Mouse (Mus musculus): ENCODE measurements around the gene Zfp358. TPM values are rescaled to one million over a fixed set of nuclear protein-coding genes. Genes with fewer than 3 reads are reported as not detected.

The Zfp358 gene
- polyA plus RNA-seq, 1 experiment from 2014 or later, result 31.6 TPM

GRCm38 (mm10) chr8:3537666-3538065 is 44.7 kb downstream of the Zfp358 start:
- WGBS, result 95% methylated on average over 26 of the region's 26 CpGs
- peaks cover 19% of the 10 kb centered on the region for H3K36me3 ChIP-seq (ENCODE audit: insufficient read depth, low read length)
- H3K27me3 ChIP-seq (replicated peaks; ENCODE audit: insufficient read depth, low read length), result no peaks in the 10 kb centered on the region
- no peak overlapping the region for H3K9ac ChIP-seq (replicated peaks; ENCODE audit: low read depth)
- H3K27ac ChIP-seq (ENCODE audit: low read length), result no peak overlapping the region
- no peaks in the 10 kb centered on the region for H3K4me1 ChIP-seq (ENCODE audit: insufficient read depth, low read depth, low read length)
- DNase-seq (ENCODE audit: low spot score), result no peak
- H3K9me3 ChIP-seq (ENCODE audit: low read length), result no peaks in the 10 kb centered on the region
- no peak overlapping the region for H3K4me2 ChIP-seq (replicated peaks; ENCODE audit: low read depth, low read length)
- no peak for TF ChIP-seq CTCF (IDR thresholded peaks at IDR 0.05)
- no peak for TF ChIP-seq EP300 (IDR thresholded peaks at IDR 0.05)
- no peak overlapping the region for H3K4me3 ChIP-seq (ENCODE audit: low read depth, low read length)
- ATAC-seq, result no peak

GRCm38 (mm10) chr8:3539146-3539545 is 46.2 kb downstream of the Zfp358 start:
- H3K9ac ChIP-seq (replicated peaks; ENCODE audit: low read depth), result no peak overlapping the region
- H3K27ac ChIP-seq (ENCODE audit: low read length), result no peak overlapping the region
- H3K9me3 ChIP-seq (ENCODE audit: low read length), result no peaks in the 10 kb centered on the region
- no peak for ATAC-seq
- no peaks in the 10 kb centered on the region for H3K27me3 ChIP-seq (replicated peaks; ENCODE audit: insufficient read depth, low read length)
- WGBS, result 78% methylated on average over 7 of the region's 7 CpGs
- H3K4me1 ChIP-seq (ENCODE audit: insufficient read depth, low read depth, low read length), result no peaks in the 10 kb centered on the region
- peaks cover 26% of the 10 kb centered on the region for H3K36me3 ChIP-seq (ENCODE audit: insufficient read depth, low read length)
- no peak for DNase-seq (ENCODE audit: low spot score)
- TF ChIP-seq EP300 (IDR thresholded peaks at IDR 0.05), result no peak
- H3K4me2 ChIP-seq (replicated peaks; ENCODE audit: low read depth, low read length), result no peak overlapping the region
- no peak overlapping the region for H3K4me3 ChIP-seq (ENCODE audit: low read depth, low read length)

- WGBS, result 88% methylated on average over 4 of the region's 4 CpGs
- no peaks in the 10 kb centered on the region for H3K4me1 ChIP-seq (ENCODE audit: insufficient read depth, low read depth, low read length)
- no peaks in the 10 kb centered on the region for H3K9me3 ChIP-seq (ENCODE audit: low read length)
- peaks cover 26% of the 10 kb centered on the region for H3K36me3 ChIP-seq (ENCODE audit: insufficient read depth, low read length)
- H3K4me2 ChIP-seq (replicated peaks; ENCODE audit: low read depth, low read length), result no peak overlapping the region
- no peaks in the 10 kb centered on the region for H3K27me3 ChIP-seq (replicated peaks; ENCODE audit: insufficient read depth, low read length)
- DNase-seq (ENCODE audit: low spot score) (no peak), ATAC-seq (no peak)
- TF ChIP-seq CTCF (IDR thresholded peaks at IDR 0.05) (no peak), EP300 (IDR thresholded peaks at IDR 0.05) (no peak)
- no peak overlapping the region for H3K9ac ChIP-seq (replicated peaks; ENCODE audit: low read depth)
- H3K4me3 ChIP-seq (ENCODE audit: low read depth, low read length), result no peak overlapping the region
- no peak overlapping the region for H3K27ac ChIP-seq (ENCODE audit: low read length)
Measured at GRCm38 (mm10) chr8:3540076-3540475, 47.1 kb downstream of the Zfp358 start.

- Histone ChIP-seq H3K27ac (ENCODE audit: low read length) (no peak overlapping the region), H3K9me3 (ENCODE audit: low read length) (no peaks in the 10 kb centered on the region), H3K27me3 (replicated peaks; ENCODE audit: insufficient read depth, low read length) (no peaks in the 10 kb centered on the region), H3K9ac (replicated peaks; ENCODE audit: low read depth) (no peak overlapping the region), H3K4me3 (ENCODE audit: low read depth, low read length) (no peak overlapping the region), H3K4me2 (replicated peaks; ENCODE audit: low read depth, low read length) (no peak overlapping the region), H3K4me1 (ENCODE audit: insufficient read depth, low read depth, low read length) (no peaks in the 10 kb centered on the region), H3K36me3 (ENCODE audit: insufficient read depth, low read length) (peaks cover 14% of the 10 kb centered on the region)
- no peak for ATAC-seq
- no peak for DNase-seq (ENCODE audit: low spot score)
- TF ChIP-seq EP300 (IDR thresholded peaks at IDR 0.05), result no peak
- TF ChIP-seq CTCF (IDR thresholded peaks at IDR 0.05), result no peak
- 88% methylated on average over 2 of the region's 2 CpGs for WGBS
Measured at GRCm38 (mm10) chr8:3546511-3546910, 53.6 kb downstream of the Zfp358 start.

Other genes starting within 250 kb of the Zfp358 start
- 27.1 and 31.1 TPM in 2 replicates for gene Insr, start 213.5 kb upstream of the Zfp358 start, polyA plus RNA-seq (2015; fragmentation: Nextera tagmentation; extraction: Ambion mirVana)
- gene A430078G23Rik, start 139.7 kb upstream of the Zfp358 start, polyA plus RNA-seq (2015; fragmentation: Nextera tagmentation; extraction: Ambion mirVana), result 0.38 and 0.40 TPM in 2 replicates
- gene Arhgef18, start 100.1 kb upstream of the Zfp358 start, polyA plus RNA-seq (2015; fragmentation: Nextera tagmentation; extraction: Ambion mirVana), result 5.8 and 6.1 TPM in 2 replicates
- gene Pex11g, start 25.5 kb upstream of the Zfp358 start, polyA plus RNA-seq (2015; fragmentation: Nextera tagmentation; extraction: Ambion mirVana), result 7.8 and 9.1 TPM in 2 replicates
- not detected in 2 replicates for gene Tex45, start 22.3 kb upstream of the Zfp358 start, polyA plus RNA-seq (2015; fragmentation: Nextera tagmentation; extraction: Ambion mirVana)
- gene Mcoln1, start 7.3 kb downstream of the Zfp358 start, polyA plus RNA-seq (2015; fragmentation: Nextera tagmentation; extraction: Ambion mirVana), result 38.5 and 40.0 TPM in 2 replicates
- gene Pnpla6, start 22.2 kb downstream of the Zfp358 start, polyA plus RNA-seq (2015; fragmentation: Nextera tagmentation; extraction: Ambion mirVana), result 18.1 and 19.0 TPM in 2 replicates
- gene C330021F23Rik, start 74.9 kb downstream of the Zfp358 start, polyA plus RNA-seq (2015; fragmentation: Nextera tagmentation; extraction: Ambion mirVana), result 0.25 and 0.36 TPM in 2 replicates
- gene Camsap3, start 94.2 kb downstream of the Zfp358 start, polyA plus RNA-seq (2015; fragmentation: Nextera tagmentation; extraction: Ambion mirVana), result 5.7 and 6.5 TPM in 2 replicates
- 34.2 and 37.3 TPM in 2 replicates for gene Xab2, start 128.2 kb downstream of the Zfp358 start, polyA plus RNA-seq (2015; fragmentation: Nextera tagmentation; extraction: Ambion mirVana)
- 117 and 119 TPM in 2 replicates for gene Pet100, start 128.4 kb downstream of the Zfp358 start, polyA plus RNA-seq (2015; fragmentation: Nextera tagmentation; extraction: Ambion mirVana)
- gene Pcp2, start 132.4 kb downstream of the Zfp358 start, polyA plus RNA-seq (2015; fragmentation: Nextera tagmentation; extraction: Ambion mirVana), result 0.08 TPM in 1 of 2 replicates, not detected in the other
- 87.1 and 94.2 TPM in 2 replicates for gene Stxbp2, start 137.8 kb downstream of the Zfp358 start, polyA plus RNA-seq (2015; fragmentation: Nextera tagmentation; extraction: Ambion mirVana)
- not detected in 2 replicates for gene Retn, start 162.6 kb downstream of the Zfp358 start, polyA plus RNA-seq (2015; fragmentation: Nextera tagmentation; extraction: Ambion mirVana)
- 19.3 and 20.2 TPM in 2 replicates for gene Mcemp1, start 172.6 kb downstream of the Zfp358 start, polyA plus RNA-seq (2015; fragmentation: Nextera tagmentation; extraction: Ambion mirVana)
- 6.9 and 9.1 TPM in 2 replicates for gene Fcor, start 179.2 kb downstream of the Zfp358 start, polyA plus RNA-seq (2015; fragmentation: Nextera tagmentation; extraction: Ambion mirVana)
- gene Trappc5, start 183.2 kb downstream of the Zfp358 start, polyA plus RNA-seq (2015; fragmentation: Nextera tagmentation; extraction: Ambion mirVana), result 29.2 and 30.0 TPM in 2 replicates
- 0.14 and 1.2 TPM in 2 replicates for gene Fcer2a, start 201.0 kb downstream of the Zfp358 start, polyA plus RNA-seq (2015; fragmentation: Nextera tagmentation; extraction: Ambion mirVana)
- gene Clec4g, start 227.5 kb downstream of the Zfp358 start, polyA plus RNA-seq (2015; fragmentation: Nextera tagmentation; extraction: Ambion mirVana), result 0.88 and 1.1 TPM in 2 replicates

All from lung, postnatal 0 days (tissue).